Mouse (Mus musculus) urinary bladder, adult 2 months (tissue): ENCODE measurements around the gene Gm20696. TPM values are rescaled to one million over a fixed set of nuclear protein-coding genes. Genes with fewer than 3 reads are reported as not detected.

ENCODE experiments used
- DNase-seq: peaks from one replicate; pipeline ENCODE4 v3.0.0; 2022; ENCODE audit warnings: low spot score
- polyA plus RNA-seq: library from polyadenylated mRNA; depleted of rRNA; stranded (reverse); fragments of >200 nt; gene quantifications from 2 replicates; pipeline ENCODE4 v1.2.3, GENCODE M21; 2012

The Gm20696 gene
- polyA plus RNA-seq, 1 experiment = 1.2 TPM

DNA sequence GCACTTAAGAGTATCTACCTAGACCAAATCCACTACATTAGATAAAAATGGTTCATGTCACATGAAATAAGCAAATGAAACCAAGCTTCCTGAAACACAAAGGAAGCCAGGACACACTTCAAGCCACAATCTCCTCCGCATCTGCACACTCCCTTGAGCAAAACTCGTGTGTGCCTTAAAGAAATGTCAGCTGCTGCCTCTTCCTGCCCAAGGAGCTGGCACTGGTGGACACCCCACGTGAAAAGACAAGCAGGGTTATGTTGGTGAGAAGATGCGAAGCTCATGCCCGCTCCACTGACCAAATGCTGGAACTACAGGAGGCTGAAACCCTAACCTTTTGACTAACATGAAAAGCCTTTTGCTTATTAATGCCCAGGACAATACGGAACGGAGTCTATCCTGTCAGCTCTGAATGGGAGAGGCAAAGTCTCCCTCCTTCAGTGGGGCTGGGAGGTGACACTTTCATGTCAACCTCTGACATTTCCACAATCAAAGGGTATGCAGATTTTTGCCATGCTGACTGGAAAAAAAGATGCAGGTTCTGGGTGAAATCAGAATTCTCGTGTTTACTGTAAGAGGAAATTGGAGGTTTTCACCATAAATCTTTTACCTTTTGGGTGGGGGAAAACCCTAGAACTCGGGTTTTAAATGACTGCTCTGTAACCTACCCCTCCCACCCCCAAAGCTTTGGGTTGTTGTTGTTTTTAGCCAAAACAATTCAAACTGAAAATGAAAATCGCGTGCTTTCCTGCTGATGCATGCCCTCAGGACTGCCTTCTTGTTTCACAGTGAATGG is 405.5 kb downstream of the Gm20696 start:
- DNase-seq = no peak

DNA sequence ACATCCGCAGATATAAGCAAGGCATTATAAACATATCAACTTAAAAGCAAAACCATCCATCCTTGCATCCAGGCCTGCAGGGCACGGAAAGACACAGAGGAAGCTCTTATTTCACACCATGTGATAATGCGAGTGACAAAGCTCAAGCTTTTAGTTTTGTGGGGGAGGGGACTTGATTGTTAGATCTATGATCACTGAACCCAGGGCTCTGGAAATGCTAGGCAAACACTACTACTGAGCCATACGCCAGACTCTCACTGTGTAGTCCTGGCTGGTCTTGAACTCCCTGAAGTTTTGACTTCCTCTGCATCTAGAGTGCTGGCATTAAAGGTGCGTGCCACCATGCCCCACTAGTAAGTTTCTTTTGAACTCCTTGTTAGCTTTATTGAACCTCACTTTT is 408.3 kb downstream of the Gm20696 start:
- no peak for DNase-seq

DNA sequence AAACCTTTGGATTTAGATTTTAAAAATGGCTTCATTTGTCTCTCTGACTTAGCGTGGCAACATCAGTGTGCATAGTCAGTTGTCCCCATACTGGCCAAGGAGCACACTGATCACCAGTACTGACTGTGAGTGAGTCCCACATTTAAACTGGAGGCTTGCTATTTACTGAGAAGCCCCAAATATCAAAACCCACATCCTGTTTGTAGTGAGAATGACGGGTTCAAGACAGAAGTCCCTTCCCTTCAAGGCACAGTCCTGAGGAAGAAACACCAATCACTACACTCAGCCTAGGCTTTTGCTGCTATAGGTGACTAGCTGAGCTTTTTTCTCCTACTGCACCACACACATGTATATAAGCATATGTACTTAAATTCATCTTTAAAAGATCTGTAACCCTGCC is 408.9 kb downstream of the Gm20696 start:
- DNase-seq = no peak

DNA sequence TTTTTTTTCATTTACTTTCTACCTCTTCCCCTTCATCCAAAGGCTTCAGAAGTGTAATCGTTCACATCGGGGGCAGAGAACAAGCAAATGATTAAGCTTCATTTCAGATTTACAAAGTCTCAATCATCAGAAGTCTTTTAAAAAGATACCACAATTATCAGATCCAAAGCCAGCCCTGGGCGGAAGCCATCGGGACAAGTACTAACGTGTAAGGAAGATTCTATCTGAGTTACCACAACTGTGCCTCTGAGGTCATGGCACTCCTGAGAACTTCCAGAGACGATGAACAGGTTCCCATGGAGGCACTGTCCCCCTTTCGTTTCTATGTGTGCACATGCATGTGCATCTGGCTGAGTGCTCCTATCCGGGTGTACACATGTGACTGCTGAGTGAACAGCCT is 413.3 kb downstream of the Gm20696 start:
- no peak for DNase-seq

DNA sequence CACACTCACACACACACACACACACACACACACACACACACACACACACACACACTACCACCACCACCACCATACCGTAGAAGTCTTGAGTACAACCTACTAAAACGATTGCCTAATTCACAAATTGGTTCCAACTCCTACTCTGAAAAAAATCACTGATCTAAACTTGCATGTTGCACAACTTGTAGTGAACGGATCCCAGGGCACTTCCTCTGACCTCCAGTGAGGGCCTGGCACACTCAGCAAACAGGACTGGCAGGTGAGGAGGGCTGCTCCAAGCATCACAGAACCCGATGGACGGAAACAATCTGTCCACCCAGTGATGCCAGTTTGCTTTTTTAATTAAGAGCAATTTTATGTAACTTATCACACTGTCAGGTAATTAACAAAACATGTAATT is 413.8 kb downstream of the Gm20696 start:
- DNase-seq = no peak

DNA sequence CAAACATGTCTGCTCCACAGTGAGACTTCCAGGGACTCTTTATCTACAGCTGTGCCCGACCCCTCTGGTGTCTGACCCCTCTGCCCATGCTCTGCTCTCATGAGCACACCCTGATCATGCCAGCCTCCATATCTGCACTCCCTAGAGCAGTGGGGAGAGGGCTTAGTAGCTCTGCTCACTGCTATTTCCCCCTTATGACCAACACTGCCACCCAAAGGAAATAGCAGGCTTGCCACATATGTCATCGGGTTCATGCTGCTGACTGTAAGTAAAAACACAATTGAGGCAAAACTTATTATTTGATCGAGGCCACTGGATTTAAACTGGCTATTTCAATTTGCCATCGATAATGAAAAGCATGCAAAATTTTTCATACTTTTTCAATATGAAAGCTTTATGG is 414.7 kb downstream of the Gm20696 start:
- no peak for DNase-seq

DNA sequence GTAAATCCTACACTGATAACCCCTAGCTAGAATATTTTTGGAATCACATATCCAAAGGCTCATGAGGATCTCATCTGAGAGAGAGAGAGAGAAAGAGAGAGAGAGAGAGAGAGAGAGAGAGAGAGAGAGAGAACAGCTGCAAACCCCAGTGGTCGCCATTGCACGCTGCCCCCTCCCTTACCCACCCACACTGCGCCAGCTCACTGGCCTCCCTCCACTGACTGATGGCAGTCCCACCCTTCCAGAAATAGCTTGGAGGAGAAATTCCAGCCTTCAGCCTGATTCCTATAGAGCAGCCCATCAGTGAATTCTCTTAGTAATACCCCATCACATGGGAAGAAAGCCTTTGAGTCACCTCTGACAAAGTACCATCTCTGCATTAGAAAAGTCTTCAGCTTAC is 415.4 kb downstream of the Gm20696 start:
- DNase-seq = no peak

DNA sequence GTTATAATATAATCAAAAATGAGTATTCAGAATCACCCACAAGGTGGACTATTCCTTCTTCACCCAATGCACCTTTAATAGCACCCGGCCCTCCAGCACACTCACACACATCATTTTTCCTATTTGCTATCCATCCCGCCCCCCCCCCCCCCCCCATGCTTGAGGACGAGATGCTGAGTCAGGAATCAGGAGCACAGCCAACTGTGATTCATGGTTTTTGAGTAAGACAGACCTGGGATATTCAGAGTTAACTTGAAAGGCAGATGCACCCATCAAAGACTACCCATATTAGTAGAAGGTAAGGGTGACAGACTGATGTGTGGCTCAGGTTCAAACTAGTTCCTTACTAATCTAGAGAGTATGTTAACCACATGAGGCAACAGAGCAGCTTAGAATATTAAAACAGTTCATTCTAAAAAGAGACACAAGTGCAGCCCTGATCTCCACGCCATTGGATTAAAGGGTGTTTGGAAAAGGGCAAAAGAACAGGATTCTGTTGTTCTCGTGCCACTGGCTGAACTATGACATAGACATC is 417.0 kb downstream of the Gm20696 start:
- no peak for DNase-seq

DNA sequence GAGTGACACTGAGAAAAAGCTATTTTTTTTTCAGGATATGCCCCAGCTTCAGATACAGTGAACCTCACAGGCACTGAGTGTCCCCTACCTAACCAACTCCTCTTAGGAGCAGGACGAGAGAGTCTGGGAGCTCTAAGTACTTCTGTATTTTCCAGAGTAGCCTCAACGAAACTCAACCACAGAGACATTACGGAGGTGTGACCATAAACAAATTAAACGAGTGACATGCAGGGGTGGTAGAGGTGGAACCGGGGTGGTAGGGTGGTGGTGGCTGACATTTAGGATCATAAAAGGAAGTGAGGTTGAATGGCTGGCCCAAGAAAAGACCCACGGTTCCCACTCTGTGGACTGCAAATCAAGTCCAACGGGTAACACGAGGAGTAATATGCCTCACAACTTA is 418.2 kb downstream of the Gm20696 start:
- no peak for DNase-seq

DNA sequence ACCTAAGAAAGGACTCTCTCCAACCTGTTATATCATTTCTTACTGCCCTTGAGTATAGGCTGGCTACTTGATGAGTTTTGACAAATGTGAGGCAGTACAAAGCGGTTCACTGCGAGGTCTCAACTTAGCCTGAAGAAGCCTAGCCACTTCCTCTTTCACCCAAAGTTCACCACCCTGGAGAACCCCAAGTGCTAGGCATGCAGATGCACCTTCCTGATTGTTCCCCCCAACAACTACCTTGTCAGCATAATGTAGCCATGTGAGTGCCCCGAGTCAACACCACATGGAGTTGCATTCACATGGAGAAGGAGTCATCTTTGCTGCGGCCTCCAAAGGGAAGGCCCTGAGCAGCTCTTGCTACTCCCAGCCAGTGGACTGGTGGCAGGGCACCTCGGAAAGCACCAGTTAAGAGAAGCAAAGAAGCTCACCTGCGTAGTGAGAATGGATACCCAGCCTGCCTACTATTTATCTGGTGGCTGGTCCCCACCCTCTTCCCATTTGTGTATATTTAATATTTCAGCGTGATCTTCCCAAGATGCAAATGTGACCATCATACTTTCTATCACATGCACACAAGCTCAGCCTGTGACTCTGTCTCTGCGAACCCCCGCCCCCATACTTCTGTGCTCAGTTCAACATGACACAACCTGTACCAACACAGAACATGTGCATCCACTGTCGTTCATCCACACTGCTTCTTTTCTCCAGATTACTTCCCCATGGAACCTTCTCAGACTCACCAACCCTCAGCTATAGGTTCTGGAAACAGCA is 424.8 kb downstream of the Gm20696 start:
- no peak for DNase-seq

DNA sequence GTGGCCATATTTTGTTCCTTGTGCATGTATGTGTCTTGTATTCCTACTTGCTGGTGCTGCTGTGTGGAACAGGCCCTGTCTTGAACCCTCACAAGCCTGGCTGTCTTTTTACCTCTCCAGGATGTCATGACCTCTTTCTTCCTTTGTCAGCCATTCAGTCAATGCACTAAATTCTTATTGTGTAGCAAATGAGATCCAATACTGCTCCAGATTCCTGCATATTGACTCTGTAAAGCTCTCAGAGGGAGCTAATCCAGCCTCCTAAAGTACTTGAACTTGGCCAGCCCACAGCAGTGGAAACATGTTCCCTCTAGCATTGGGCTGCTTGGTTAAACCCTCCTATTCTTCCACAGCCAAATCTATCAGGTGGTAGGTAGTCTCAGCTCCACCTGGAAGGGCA is 425.8 kb downstream of the Gm20696 start:
- no peak for DNase-seq

DNA sequence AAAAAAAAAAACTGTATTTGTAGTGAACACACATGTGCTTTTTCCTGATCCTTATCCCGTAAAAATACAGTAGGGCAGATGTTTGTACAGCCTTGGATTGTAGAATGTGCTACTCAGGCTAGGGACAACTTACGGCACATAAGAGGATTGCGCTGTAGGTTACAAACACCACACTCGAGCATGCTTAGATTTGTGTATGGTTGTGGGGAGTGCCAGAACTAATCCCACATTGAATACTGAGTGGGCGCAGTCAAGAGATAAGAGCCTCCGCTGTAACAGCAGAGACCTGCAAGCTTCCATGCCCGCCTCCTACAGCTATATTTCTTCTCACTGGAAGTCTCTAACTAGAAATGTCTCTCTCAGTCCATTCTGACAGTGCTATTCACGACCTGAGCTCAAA is 431.0 kb downstream of the Gm20696 start:
- no peak for DNase-seq

DNA sequence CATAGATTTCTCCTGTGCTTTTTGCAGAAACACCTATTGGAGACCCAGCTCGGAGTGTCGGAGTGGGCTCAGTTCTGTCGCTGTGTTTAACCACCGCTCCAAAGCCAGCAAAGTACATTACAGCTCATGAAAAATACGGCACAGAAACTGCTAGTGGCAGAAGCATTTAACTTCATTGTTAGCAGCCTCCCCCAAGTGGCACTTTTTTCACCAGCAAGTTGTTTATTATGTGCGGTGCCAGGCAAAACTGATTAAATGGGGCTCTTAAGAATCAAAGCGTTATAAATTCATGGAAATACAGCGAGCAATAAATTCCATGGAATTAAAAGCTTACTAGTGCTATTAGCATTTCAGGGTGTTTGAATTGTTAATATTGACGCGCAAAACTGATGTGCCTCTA is 433.2 kb downstream of the Gm20696 start:
- no peak for DNase-seq

DNA sequence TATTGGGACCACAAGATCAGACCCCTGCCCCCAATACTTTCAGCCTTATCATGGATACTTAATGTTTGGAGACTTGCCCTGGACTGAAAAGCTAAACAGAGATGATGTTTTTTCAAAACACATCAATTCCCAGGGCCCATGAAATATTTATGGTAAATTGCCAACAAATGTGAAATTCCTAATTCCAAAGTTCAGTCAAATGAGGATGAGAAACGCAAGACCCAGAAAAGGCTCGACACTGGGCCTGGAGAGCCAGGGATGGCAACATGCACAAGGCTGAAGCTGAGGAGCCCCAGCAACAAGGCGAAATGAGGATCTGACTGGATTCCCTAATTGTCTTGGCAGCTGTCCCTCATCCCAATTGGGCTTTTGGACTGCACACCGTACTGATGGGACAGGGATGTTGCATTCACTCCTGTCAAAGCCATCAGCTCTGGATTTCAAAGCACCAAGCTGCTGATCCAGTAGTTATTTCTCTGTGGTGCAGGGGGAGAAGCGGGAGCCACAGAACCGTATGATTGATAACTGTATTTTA is 438.2 kb downstream of the Gm20696 start:
- DNase-seq = no peak

DNA sequence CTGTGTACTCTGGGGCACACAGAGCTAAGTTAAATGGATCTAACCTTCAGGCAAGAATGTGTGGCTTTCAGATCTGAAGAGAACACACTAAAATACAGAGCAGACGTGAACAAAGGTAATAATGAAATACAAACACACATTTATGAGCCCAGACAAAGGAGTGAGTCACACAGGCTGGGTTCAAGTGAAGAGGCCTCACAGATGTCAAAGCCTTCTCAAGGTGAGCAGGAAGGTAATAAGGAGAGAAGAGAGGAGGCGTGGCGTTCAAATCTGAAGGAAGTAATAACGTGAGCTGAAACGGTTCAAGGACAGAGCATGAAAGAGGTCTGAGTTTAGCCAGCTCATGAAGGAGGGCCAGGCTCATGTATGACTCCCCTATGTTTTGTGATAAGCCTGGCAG is 445.4 kb downstream of the Gm20696 start:
- DNase-seq = no peak

DNA sequence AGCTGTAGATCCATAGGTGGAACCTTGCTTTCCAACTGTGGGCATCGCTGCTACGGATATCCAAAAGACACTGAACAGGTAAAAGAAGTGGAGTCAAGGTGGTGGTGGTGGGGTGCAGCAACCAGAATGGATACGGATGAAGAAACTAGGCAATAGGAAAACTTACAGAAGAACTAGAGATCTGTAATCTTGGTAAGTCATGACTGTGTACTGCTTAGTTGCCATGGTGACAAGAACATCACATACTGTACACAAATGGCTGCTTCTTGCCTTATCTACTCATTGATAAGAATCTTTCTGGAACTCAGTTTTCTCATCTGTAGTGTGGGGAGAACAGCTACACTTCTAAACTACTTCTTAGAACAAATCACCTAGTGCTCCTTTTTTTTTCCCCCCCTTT is 446.1 kb downstream of the Gm20696 start:
- no peak for DNase-seq

DNA sequence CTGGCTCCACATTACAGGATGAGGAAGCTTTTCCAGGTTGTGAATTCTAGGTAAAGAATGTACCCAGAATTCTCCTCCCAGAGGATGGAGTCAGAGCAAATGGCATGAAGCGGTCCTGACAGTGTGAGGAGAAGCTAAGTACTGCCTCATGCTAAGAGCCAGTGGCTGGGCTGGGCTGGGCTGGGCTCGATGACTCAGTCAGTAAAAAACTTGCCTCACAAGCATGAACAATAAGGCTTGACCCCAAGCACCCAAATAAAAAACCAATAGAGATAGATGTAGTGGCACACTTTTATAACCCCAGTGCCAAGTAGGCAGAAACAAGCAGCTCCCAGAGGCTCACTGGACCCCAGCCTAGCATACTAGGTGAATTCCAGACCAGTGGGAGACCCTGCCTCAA is 448.8 kb downstream of the Gm20696 start:
- no peak for DNase-seq

DNA sequence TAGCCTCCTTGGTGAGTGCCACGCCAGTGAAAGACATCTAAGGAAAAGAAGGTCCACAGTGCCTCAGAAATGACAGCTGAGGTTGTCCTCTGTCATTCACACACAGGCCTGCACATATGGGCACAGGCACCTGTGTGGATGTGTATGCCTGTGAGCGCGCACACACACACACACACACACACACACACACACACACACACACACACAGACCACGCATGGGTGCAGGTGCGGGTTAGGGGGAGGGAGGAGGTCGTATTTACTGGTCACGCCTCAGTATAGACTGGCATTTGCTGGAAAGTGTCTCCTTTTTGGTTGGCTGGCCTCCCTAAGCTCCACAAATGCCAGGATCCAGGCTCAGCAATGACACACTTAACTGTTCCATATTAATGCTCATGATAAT is 449.4 kb downstream of the Gm20696 start:
- DNase-seq = no peak

DNA sequence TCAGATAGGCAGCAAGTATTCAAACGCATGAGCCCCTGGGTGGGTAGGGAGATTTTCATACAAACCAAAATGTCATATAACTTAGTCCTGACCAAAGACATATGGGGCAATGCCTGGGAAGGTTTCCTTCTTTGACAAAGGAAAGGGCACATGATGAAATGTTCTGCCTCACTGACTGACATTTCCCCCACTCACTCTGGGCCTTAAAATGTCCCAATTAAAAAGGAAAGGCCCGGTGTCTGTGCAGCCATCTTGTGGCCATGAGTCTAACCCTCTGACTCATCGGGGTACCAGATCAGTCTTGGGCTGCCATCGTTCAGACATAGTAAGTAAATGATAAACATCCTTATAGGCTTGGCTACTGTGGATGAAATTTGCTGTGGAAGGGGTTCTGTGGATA is 454.1 kb downstream of the Gm20696 start:
- DNase-seq = no peak

DNA sequence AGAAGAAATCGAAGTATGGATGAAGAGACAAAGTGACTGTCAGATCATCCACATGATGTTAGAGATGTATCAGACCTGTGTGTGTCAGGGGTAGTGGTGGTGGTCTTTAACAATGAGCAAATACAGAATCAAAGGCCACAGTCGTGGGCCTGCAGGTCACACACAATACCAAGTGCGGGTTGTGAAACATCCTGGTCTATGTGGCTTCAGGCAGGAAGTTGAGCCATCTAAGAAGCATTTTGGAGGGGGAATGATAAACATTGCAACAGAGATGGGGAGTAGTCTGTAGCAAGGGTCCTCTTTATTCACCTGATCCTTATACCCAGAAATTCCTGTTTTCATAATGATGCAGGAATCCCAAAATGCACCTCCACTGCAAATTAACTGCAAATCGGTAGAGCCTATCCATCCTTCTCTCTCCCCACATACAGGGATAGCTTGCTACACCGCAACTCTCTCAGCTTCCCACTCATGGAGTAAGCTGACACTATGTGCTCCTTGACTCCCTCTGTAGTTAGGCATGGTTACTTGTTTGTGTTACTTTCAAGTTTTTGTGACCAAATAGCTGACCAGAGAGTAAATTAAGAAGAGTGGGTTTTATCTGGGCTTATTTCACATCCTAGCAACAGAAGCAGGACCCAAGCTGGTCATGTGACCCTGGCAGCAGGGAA is 454.8 kb downstream of the Gm20696 start:
- no peak for DNase-seq

DNA sequence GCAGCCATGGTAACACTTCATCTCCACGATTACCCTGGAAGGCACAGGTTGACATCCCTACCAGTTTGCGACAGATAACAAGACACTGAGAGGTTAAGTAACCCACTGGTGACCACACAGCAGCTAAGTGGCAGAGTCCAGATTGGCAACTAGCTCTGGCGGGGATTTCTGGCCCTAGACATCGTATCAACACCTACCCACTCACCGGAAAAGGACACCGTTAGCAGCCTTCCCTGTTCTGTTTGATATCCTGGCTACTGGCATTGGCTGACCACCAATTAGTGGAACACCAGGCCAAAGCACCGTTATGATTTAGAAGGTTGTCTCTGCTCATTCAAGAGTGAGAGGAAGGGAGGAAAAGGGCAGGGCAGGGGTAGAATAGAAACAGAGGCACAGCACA is 456.4 kb downstream of the Gm20696 start:
- no peak for DNase-seq
